Mouse (Mus musculus): Measurements from ENCODE around the gene Inpp5d. TPM values are rescaled to one million over a fixed set of nuclear protein-coding genes. Genes with fewer than 3 reads are reported as not detected.

Inpp5d gene
- polyA plus RNA-seq, 1 experiment from 2014 or later, result 2.8 TPM

DNA sequence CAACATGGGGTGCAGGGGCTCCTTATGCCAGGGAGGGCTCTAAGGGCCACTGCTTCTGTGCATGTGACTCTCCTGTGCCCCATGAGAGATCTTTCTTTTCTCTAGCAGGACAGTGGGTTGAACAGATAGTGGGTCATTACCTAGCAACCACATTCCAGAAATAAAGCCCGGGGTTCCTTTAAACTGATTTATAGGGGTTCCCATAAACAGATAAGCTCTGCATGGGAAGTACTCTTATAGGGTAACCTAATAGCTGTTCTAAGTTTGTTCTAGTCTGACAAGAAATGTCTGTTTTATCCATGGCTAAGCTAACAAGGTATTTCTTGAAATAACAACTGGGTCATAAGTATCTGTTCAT is 92.5 kb downstream of the Inpp5d start:
- ATAC-seq (ENCODE audit: low FRiP score, low TSS enrichment), result no peak

GRCm38 (mm10) chr1:87721382-87721781 is 101.3 kb downstream of the Inpp5d start:
- H3K4me3 ChIP-seq (ENCODE audit: low read depth, low read length), result no peak overlapping the region
- no peaks in the 10 kb centered on the region for H3K36me3 ChIP-seq (ENCODE audit: control insufficient read depth, insufficient read depth, low read length)
- ATAC-seq (ENCODE audit: low FRiP score, low TSS enrichment) (peak; percentile 67; the same call in 1 of the 2 replicates), DNase-seq (ENCODE audit: low spot score) (peak; percentile 41)
- no peak overlapping the region for H3K27ac ChIP-seq (replicated peaks)
- no peaks in the 10 kb centered on the region for H3K9me3 ChIP-seq (ENCODE audit: control insufficient read depth, low read length)
- H3K9ac ChIP-seq (ENCODE audit: low read length), result no peak overlapping the region
- H3K27me3 ChIP-seq (ENCODE audit: control insufficient read depth, insufficient read depth, low read length), result no peaks in the 10 kb centered on the region
- H3K4me2 ChIP-seq (replicated peaks; ENCODE audit: low read depth), result no peak overlapping the region
- TF ChIP-seq EP300 (optimal IDR thresholded peaks at IDR 0.05) (no peak), CTCF (IDR thresholded peaks at IDR 0.05; ENCODE audit: low read depth) (peak; percentile 82)
- H3K4me1 ChIP-seq (replicated peaks; ENCODE audit: control insufficient read depth, insufficient read depth), result no peaks in the 10 kb centered on the region
- 21% methylated on average over 8 of the region's 8 CpGs for WGBS

More for the DNA sequence above, 92.5 kb downstream of the Inpp5d start:
- Histone ChIP-seq H3K27me3 (ENCODE audit: control insufficient read depth, insufficient read depth, low read length) (no peaks in the 10 kb centered on the region), H3K4me3 (ENCODE audit: low read depth, low read length) (no peak overlapping the region), H3K9me3 (ENCODE audit: control insufficient read depth, low read length) (no peaks in the 10 kb centered on the region), H3K4me1 (replicated peaks; ENCODE audit: control insufficient read depth, insufficient read depth) (no peaks in the 10 kb centered on the region), H3K4me2 (replicated peaks; ENCODE audit: low read depth) (no peak overlapping the region), H3K9ac (ENCODE audit: low read length) (no peak overlapping the region), H3K36me3 (ENCODE audit: control insufficient read depth, insufficient read depth, low read length) (no peaks in the 10 kb centered on the region), H3K27ac (replicated peaks) (no peak overlapping the region)
- no peak for DNase-seq (ENCODE audit: low spot score)
- WGBS, result 75% methylated on average over 1 of the region's 1 CpGs
- TF ChIP-seq CTCF (IDR thresholded peaks at IDR 0.05; ENCODE audit: low read depth) (no peak), EP300 (optimal IDR thresholded peaks at IDR 0.05) (no peak)

GRCm38 (mm10) chr1:87722081-87722480 is 102.0 kb downstream of the Inpp5d start:
- no peak overlapping the region for H3K4me3 ChIP-seq (ENCODE audit: low read depth, low read length)
- no peak overlapping the region for H3K27ac ChIP-seq (replicated peaks)
- H3K36me3 ChIP-seq (ENCODE audit: control insufficient read depth, insufficient read depth, low read length), result no peaks in the 10 kb centered on the region
- DNase-seq (ENCODE audit: low spot score), result no peak
- TF ChIP-seq CTCF (IDR thresholded peaks at IDR 0.05; ENCODE audit: low read depth) (no peak), EP300 (optimal IDR thresholded peaks at IDR 0.05) (no peak)
- no peaks in the 10 kb centered on the region for H3K27me3 ChIP-seq (ENCODE audit: control insufficient read depth, insufficient read depth, low read length)
- ATAC-seq (ENCODE audit: low FRiP score, low TSS enrichment), result no peak
- no peaks in the 10 kb centered on the region for H3K4me1 ChIP-seq (replicated peaks; ENCODE audit: control insufficient read depth, insufficient read depth)
- no peak overlapping the region for H3K9ac ChIP-seq (ENCODE audit: low read length)
- no peak overlapping the region for H3K4me2 ChIP-seq (replicated peaks; ENCODE audit: low read depth)
- 25% methylated on average over 2 of the region's 2 CpGs for WGBS
- H3K9me3 ChIP-seq (ENCODE audit: control insufficient read depth, low read length), result no peaks in the 10 kb centered on the region

DNA sequence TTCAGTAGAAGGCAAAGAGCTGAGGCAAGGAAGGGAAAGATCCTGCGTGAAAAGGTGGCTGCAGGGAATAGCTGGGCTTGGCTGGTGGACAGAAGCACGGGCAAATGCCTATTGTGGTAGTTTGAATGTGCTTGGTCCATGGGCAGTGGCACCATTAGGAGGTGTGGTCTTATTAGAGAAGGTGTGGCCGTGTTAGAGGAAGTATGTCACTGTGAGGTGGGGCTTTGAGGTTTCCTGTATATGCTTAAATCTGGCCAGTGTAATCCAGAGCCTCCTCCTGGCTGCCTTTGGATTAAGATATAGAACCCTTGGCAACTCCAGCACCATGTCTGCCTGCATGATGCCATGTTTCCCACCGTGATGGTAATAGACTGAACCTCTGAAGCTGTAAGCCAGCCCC is 103.2 kb downstream of the Inpp5d start:
- DNase-seq (ENCODE audit: low spot score) (no peak), ATAC-seq (ENCODE audit: low FRiP score, low TSS enrichment) (no peak)
- no peak overlapping the region for H3K4me3 ChIP-seq (ENCODE audit: low read depth, low read length)
- H3K9me3 ChIP-seq (ENCODE audit: control insufficient read depth, low read length), result no peaks in the 10 kb centered on the region
- H3K36me3 ChIP-seq (ENCODE audit: control insufficient read depth, insufficient read depth, low read length), result no peaks in the 10 kb centered on the region
- 80% methylated on average over 4 of the region's 4 CpGs for WGBS
- no peak overlapping the region for H3K9ac ChIP-seq (ENCODE audit: low read length)
- TF ChIP-seq EP300 (optimal IDR thresholded peaks at IDR 0.05), result no peak
- TF ChIP-seq CTCF (IDR thresholded peaks at IDR 0.05; ENCODE audit: low read depth), result no peak
- H3K4me2 ChIP-seq (replicated peaks; ENCODE audit: low read depth), result no peak overlapping the region
- H3K27me3 ChIP-seq (ENCODE audit: control insufficient read depth, insufficient read depth, low read length), result no peaks in the 10 kb centered on the region
- no peak overlapping the region for H3K27ac ChIP-seq (replicated peaks)
- H3K4me1 ChIP-seq (replicated peaks; ENCODE audit: control insufficient read depth, insufficient read depth), result no peaks in the 10 kb centered on the region

GRCm38 (mm10) chr1:87729070-87729469 is 109.0 kb downstream of the Inpp5d start:
- no peak overlapping the region for H3K4me3 ChIP-seq (ENCODE audit: low read depth, low read length)
- 79% methylated on average over 2 of the region's 2 CpGs for WGBS

DNA sequence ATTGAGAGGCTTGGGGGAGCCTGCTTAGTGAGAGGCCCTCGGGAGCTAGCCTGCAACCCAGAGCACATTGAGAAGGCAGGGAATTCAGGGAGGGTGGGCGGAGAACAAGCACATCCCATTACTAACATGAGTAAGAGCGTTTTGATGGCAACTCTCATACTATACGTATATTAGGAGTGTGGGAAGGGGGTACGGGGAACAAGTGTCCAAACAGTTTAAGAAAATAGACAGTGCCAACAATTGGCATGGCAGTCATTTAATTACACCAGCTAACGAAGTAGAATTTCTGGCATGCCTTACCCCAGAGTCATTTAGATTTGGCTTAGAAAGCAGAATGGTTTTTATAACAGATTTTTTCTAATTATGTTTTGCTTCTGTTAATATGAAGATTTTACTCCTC is 109.7 kb downstream of the Inpp5d start:
- no peak for TF ChIP-seq EP300 (optimal IDR thresholded peaks at IDR 0.05)
- no peak for TF ChIP-seq CTCF (IDR thresholded peaks at IDR 0.05; ENCODE audit: low read depth)
- DNase-seq (ENCODE audit: low spot score) (no peak), ATAC-seq (ENCODE audit: low FRiP score, low TSS enrichment) (no peak)
- no peaks in the 10 kb centered on the region for H3K4me1 ChIP-seq (replicated peaks; ENCODE audit: control insufficient read depth, insufficient read depth)
- H3K9me3 ChIP-seq (ENCODE audit: control insufficient read depth, low read length), result no peaks in the 10 kb centered on the region
- H3K9ac ChIP-seq (ENCODE audit: low read length), result no peak overlapping the region
- H3K27me3 ChIP-seq (ENCODE audit: control insufficient read depth, insufficient read depth, low read length), result no peaks in the 10 kb centered on the region
- no peak overlapping the region for H3K4me3 ChIP-seq (ENCODE audit: low read depth, low read length)
- H3K27ac ChIP-seq (replicated peaks), result no peak overlapping the region
- H3K4me2 ChIP-seq (replicated peaks; ENCODE audit: low read depth), result no peak overlapping the region
- 79% methylated on average over 6 of the region's 6 CpGs for WGBS
- H3K36me3 ChIP-seq (ENCODE audit: control insufficient read depth, insufficient read depth, low read length), result no peaks in the 10 kb centered on the region

More at GRCm38 (mm10) chr1:87729070-87729469, 109.0 kb downstream of the Inpp5d start:
- H3K27me3 ChIP-seq (ENCODE audit: control insufficient read depth, insufficient read depth, low read length), result no peaks in the 10 kb centered on the region
- no peaks in the 10 kb centered on the region for H3K4me1 ChIP-seq (replicated peaks; ENCODE audit: control insufficient read depth, insufficient read depth)
- H3K4me2 ChIP-seq (replicated peaks; ENCODE audit: low read depth), result no peak overlapping the region
- no peak for DNase-seq (ENCODE audit: low spot score)
- H3K9me3 ChIP-seq (ENCODE audit: control insufficient read depth, low read length), result no peaks in the 10 kb centered on the region
- H3K36me3 ChIP-seq (ENCODE audit: control insufficient read depth, insufficient read depth, low read length), result no peaks in the 10 kb centered on the region
- no peak overlapping the region for H3K27ac ChIP-seq (replicated peaks)
- no peak for ATAC-seq (ENCODE audit: low FRiP score, low TSS enrichment)
- TF ChIP-seq EP300 (optimal IDR thresholded peaks at IDR 0.05), result no peak
- TF ChIP-seq CTCF (IDR thresholded peaks at IDR 0.05; ENCODE audit: low read depth), result no peak
- no peak overlapping the region for H3K9ac ChIP-seq (ENCODE audit: low read length)
